Mouse (Mus musculus): ENCODE measurements around the gene Dcbld2. TPM values are rescaled to one million over a fixed set of nuclear protein-coding genes. Genes with fewer than 3 reads are reported as not detected.

The Dcbld2 gene
- polyA plus RNA-seq, 1 experiment from 2014 or later = 19.2 TPM

DNA sequence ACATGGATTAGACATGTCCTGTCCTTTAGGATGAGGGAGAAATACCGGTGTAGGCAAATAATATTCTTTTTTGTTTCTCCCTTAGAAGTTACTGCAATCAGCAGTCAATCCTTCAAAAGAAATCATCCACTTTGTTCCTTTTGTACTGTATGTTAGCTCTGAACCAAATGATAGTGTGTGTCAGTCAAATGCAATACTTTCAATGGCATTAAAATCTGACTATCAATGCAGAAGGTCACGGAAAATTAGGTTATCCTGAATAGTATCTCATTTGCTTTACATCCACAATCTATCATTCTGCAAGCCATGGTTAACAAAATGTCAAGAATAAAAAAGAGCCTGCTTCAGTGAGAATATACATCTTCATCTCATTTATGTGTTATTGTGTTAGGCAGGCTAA lies 7.2 kb upstream of the Dcbld2 start:
- Histone ChIP-seq H3K4me1 (ENCODE audit: control insufficient read depth, insufficient read depth, low read length) (0 out of 2 replicates have a peak, but pooled peaks cover 3% of the 10 kb centered on the region), H3K36me3 (ENCODE audit: control insufficient read depth, insufficient read depth, low read length) (no peaks in the 10 kb centered on the region), H3K27ac (ENCODE audit: low read depth, low read length) (no peak overlapping the region), H3K9me3 (ENCODE audit: control insufficient read depth, low read length) (no peaks in the 10 kb centered on the region), H3K9ac (ENCODE audit: low read length) (no peak overlapping the region), H3K27me3 (ENCODE audit: control insufficient read depth, insufficient read depth, low read length) (no peaks in the 10 kb centered on the region), H3K4me2 (ENCODE audit: low read depth) (no peak overlapping the region), H3K4me3 (ENCODE audit: low read depth, low read length) (no peak overlapping the region)
- 63% methylated on average over 2 of the region's 2 CpGs for WGBS
- ATAC-seq (ENCODE audit: insufficient read depth, low FRiP score, low TSS enrichment) (no peak), DNase-seq (ENCODE audit: low spot score) (no peak)

DNA sequence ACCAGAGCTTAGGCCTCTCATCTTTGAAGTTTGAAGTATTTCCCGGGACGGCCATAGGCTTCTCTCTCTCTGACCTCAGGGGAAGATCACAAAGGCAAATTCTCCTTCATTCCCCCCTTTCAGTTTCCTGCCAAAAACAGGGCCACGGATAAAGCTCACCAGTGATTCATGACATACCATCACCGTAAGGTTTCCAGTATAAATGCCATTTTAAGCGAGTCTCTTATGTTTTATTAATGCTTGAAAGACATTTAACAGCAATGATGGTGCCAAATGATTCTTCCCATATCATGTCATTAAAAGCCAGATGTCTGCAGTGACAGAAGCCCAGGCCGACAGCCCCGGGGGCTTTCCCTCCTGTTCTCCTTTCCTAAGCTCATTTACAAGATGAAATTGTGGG lies 3.6 kb upstream of the Dcbld2 start:
- ATAC-seq (ENCODE audit: insufficient read depth, low FRiP score, low TSS enrichment) (no peak), DNase-seq (ENCODE audit: low spot score) (peak; percentile 23)
- Histone ChIP-seq H3K4me3 (ENCODE audit: low read depth, low read length) (no peak overlapping the region), H3K9ac (ENCODE audit: low read length) (no peak overlapping the region), H3K9me3 (ENCODE audit: control insufficient read depth, low read length) (no peaks in the 10 kb centered on the region), H3K4me2 (ENCODE audit: low read depth) (no peak overlapping the region), H3K4me1 (ENCODE audit: control insufficient read depth, insufficient read depth, low read length) (peaks cover 5% of the 10 kb centered on the region; the same call in 1 of the 2 replicates), H3K27me3 (ENCODE audit: control insufficient read depth, insufficient read depth, low read length) (no peaks in the 10 kb centered on the region), H3K36me3 (ENCODE audit: control insufficient read depth, insufficient read depth, low read length) (no peaks in the 10 kb centered on the region), H3K27ac (ENCODE audit: low read depth, low read length) (peak overlapping the region; percentile 60)
- WGBS = 25% methylated on average over 7 of the region's 7 CpGs

DNA sequence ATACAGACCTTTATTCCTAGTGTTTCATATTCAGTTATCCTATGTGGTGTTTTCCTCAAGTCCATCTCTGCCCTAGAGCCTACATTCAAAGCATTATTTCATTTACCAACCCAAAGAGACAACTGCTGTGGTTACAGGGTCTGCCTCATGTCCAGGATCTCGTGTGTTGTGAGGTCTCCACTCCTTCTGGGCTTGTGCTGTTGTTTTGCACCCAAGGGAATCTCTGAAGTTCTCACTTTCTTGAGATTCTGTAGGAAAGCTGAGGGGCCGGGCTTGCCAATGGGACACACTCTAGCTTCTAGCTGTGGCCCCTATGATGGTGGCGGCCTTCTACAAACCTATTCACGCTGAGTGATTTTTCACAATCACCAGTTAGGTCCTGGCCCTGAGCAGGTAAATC lies 3.0 kb upstream of the Dcbld2 start:
- Histone ChIP-seq H3K9ac (ENCODE audit: low read length) (no peak overlapping the region), H3K27me3 (ENCODE audit: control insufficient read depth, insufficient read depth, low read length) (no peaks in the 10 kb centered on the region), H3K36me3 (ENCODE audit: control insufficient read depth, insufficient read depth, low read length) (no peaks in the 10 kb centered on the region), H3K4me2 (ENCODE audit: low read depth) (no peak overlapping the region), H3K27ac (ENCODE audit: low read depth, low read length) (no peak overlapping the region), H3K9me3 (ENCODE audit: control insufficient read depth, low read length) (no peaks in the 10 kb centered on the region), H3K4me1 (ENCODE audit: control insufficient read depth, insufficient read depth, low read length) (peaks cover 9% of the 10 kb centered on the region; the same call in 1 of the 2 replicates), H3K4me3 (ENCODE audit: low read depth, low read length) (no peak overlapping the region)
- ATAC-seq (ENCODE audit: insufficient read depth, low FRiP score, low TSS enrichment) (no peak), DNase-seq (ENCODE audit: low spot score) (no peak)
- WGBS = 79% methylated on average over 4 of the region's 4 CpGs

DNA sequence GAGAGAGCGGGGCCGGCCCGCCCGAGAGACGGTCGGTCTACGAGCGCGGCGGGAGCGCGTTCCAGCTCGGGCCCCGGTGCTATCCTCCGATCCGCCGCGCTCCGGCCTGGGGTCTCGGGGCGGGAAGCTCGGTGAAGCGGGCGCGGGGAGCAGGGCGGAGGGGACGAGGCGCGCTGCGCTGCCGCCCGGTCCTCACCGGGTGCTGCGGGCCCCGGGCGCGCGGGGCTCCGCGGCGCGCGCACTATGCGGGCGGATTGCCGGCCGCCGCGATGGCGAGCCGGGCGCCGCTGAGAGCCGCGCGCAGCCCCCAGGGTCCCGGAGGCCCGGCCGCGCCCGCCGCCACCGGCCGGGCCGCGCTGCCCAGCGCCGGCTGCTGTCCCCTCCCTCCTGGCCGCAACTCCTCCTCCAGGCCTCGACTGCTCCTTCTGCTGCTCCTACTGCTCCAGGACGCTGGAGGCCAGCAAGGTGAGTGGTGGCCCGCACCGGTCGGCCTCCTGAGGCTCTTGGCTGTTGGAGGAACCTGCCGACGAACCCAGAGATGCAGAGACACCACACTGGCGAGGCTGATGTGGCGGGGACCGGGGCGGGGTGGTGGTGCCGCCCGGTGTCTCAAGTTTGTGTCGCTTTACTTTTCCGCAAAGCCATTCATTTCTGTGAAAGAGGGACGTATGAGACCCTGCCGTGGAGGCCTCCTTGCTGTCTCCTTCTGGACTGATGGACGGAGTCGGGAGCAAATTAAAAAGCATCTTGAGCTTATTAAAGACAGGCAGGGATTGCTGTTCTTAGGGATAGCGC lies 441 bp downstream of the Dcbld2 start:
- peak; percentile 72 for ATAC-seq (ENCODE audit: insufficient read depth, low FRiP score, low TSS enrichment)
- peak; percentile 56 for DNase-seq (ENCODE audit: low spot score)
- Histone ChIP-seq H3K4me2 (ENCODE audit: low read depth) (peak overlapping the region; percentile 76), H3K9me3 (ENCODE audit: control insufficient read depth, low read length) (no peaks in the 10 kb centered on the region), H3K36me3 (ENCODE audit: control insufficient read depth, insufficient read depth, low read length) (no peaks in the 10 kb centered on the region), H3K27me3 (ENCODE audit: control insufficient read depth, insufficient read depth, low read length) (no peaks in the 10 kb centered on the region), H3K9ac (ENCODE audit: low read length) (peak overlapping the region; percentile 87), H3K27ac (ENCODE audit: low read depth, low read length) (peak overlapping the region; percentile 85), H3K4me3 (ENCODE audit: low read depth, low read length) (peak overlapping the region; percentile 93), H3K4me1 (ENCODE audit: control insufficient read depth, insufficient read depth, low read length) (peaks cover 11% of the 10 kb centered on the region; the same call in 1 of the 2 replicates)
- WGBS = under 1% methylated on average over 28 of the region's 89 CpGs

DNA sequence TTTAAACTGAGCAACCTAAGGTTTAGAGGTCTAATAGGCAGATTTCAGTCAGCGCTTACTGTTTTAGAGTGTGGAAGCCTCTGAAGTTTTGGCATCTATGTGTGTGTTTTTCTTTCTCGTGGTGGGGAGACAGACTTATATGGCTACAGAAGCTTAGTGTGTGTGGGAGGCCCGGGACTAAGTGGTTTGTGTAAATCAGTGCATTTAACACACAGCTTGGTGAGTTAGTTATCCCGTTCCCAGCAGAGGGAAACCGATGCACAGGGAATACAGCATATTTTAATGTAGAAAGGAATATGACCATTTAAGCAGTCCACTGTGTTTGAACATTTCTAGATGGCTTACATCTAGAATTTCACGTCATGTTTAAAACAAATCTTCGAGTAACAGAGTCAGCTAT lies 1.6 kb downstream of the Dcbld2 start:
- no peaks in the 10 kb centered on the region; the same call in 1 of the 2 replicates for H3K36me3 ChIP-seq (ENCODE audit: control insufficient read depth, insufficient read depth, low read length)
- WGBS = 48% methylated on average over 7 of the region's 7 CpGs
- DNase-seq (ENCODE audit: low spot score) (no peak), ATAC-seq (ENCODE audit: insufficient read depth, low FRiP score, low TSS enrichment) (no peak)
- no peaks in the 10 kb centered on the region for H3K27me3 ChIP-seq (ENCODE audit: control insufficient read depth, insufficient read depth, low read length)
- peak overlapping the region; percentile 93 for H3K4me3 ChIP-seq (ENCODE audit: low read depth, low read length)
- no peaks in the 10 kb centered on the region for H3K9me3 ChIP-seq (ENCODE audit: control insufficient read depth, low read length)
- H3K4me2 ChIP-seq (ENCODE audit: low read depth) = peak overlapping the region; percentile 76
- peaks cover 8% of the 10 kb centered on the region; the same call in 1 of the 2 replicates for H3K4me1 ChIP-seq (ENCODE audit: control insufficient read depth, insufficient read depth, low read length)
- H3K9ac ChIP-seq (ENCODE audit: low read length) = no peak overlapping the region
- no peak overlapping the region for H3K27ac ChIP-seq (ENCODE audit: low read depth, low read length)

DNA sequence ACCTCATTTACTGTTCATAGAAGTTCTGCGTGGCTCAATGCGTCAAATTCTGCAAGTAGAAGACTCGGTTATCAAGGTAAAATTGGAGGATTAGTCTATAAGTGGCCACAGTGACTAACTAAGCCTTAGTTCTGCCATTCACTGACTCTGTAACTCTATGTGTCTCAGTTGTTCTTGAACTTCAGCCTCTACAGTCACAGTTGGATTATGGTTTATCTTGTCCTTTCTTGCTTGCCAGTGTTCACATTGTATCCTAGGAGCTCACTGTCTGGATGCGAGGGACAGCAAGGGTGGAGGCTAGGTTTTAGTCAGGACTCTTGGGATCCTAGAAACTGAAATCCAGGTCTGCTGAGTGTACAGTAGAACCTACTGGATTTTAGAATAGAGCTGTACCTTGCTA lies 6.6 kb downstream of the Dcbld2 start:
- Histone ChIP-seq H3K27ac (ENCODE audit: low read depth, low read length) (no peak overlapping the region), H3K27me3 (ENCODE audit: control insufficient read depth, insufficient read depth, low read length) (no peaks in the 10 kb centered on the region), H3K9ac (ENCODE audit: low read length) (no peak overlapping the region), H3K4me1 (ENCODE audit: control insufficient read depth, insufficient read depth, low read length) (peaks cover 5% of the 10 kb centered on the region; the same call in 1 of the 2 replicates), H3K36me3 (ENCODE audit: control insufficient read depth, insufficient read depth, low read length) (no peaks in the 10 kb centered on the region; the same call in 1 of the 2 replicates), H3K4me3 (ENCODE audit: low read depth, low read length) (no peak overlapping the region), H3K9me3 (ENCODE audit: control insufficient read depth, low read length) (no peaks in the 10 kb centered on the region), H3K4me2 (ENCODE audit: low read depth) (no peak overlapping the region)
- DNase-seq (ENCODE audit: low spot score) (no peak), ATAC-seq (ENCODE audit: insufficient read depth, low FRiP score, low TSS enrichment) (no peak)
- WGBS = 94% methylated on average over 4 of the region's 4 CpGs

DNA sequence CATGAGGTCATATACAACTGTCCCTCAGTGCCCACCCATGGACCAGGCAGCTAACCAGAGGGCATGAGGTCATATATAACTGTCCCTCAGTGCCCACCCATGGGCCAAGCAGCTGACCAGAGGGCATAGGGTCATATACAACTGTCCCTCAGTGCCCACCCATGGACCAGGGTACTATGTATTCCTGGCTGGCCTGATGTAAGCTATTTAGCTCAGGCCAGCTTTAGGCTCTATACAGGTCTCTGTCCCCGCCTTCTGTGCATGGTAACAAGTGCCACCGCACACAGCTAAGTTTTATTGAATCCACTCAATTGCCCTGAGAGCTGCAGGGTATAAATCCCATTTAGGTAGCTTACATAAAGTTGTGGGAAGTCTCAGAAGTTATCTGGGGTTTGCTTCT lies 7.3 kb downstream of the Dcbld2 start:
- Histone ChIP-seq H3K9ac (ENCODE audit: low read length) (no peak overlapping the region), H3K27me3 (ENCODE audit: control insufficient read depth, insufficient read depth, low read length) (no peaks in the 10 kb centered on the region), H3K9me3 (ENCODE audit: control insufficient read depth, low read length) (no peaks in the 10 kb centered on the region), H3K36me3 (ENCODE audit: control insufficient read depth, insufficient read depth, low read length) (no peaks in the 10 kb centered on the region; the same call in 1 of the 2 replicates), H3K4me3 (ENCODE audit: low read depth, low read length) (no peak overlapping the region), H3K4me2 (ENCODE audit: low read depth) (no peak overlapping the region), H3K4me1 (ENCODE audit: control insufficient read depth, insufficient read depth, low read length) (peaks cover 2% of the 10 kb centered on the region; the same call in 1 of the 2 replicates), H3K27ac (ENCODE audit: low read depth, low read length) (no peak overlapping the region)
- WGBS = 97% methylated on average over 2 of the region's 2 CpGs
- DNase-seq (ENCODE audit: low spot score) (no peak), ATAC-seq (ENCODE audit: insufficient read depth, low FRiP score, low TSS enrichment) (no peak)

DNA sequence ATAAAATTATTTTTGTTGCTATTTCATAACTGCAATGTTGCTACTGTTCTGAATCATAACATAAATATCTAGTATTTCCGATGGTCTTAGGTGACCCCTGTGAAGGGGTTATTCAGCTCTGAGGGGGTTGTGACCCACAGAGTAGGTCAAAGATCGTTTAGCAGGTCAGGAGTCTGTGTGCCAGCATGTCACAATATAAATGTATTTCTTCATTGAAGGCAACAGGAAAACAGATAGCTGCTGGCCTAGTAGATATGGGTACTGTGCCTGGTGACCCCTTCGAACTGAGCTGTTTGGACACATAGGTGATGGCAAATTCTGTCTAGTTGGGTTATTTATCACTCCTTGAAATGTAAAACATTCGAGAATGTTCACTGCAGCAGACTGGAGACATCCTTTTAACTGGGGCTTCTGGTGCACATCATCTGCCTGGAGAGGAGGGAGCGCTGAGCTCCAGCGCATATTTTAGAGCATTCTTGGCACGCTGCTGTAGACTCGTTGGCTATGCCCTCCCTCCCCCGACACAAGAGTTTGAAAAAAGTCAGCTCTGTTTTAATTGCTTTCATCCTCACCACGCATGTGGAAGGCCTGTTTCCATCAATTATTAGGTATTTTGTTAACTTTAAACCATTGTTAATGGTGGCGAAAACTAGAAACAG lies 13.6 kb downstream of the Dcbld2 start:
- DNase-seq (ENCODE audit: low spot score) (no peak), ATAC-seq (ENCODE audit: insufficient read depth, low FRiP score, low TSS enrichment) (no peak; the same call in 1 of the 2 replicates)
- H3K9me3 ChIP-seq (ENCODE audit: control insufficient read depth, low read length) = no peaks in the 10 kb centered on the region
- H3K36me3 ChIP-seq (ENCODE audit: control insufficient read depth, insufficient read depth, low read length) = no peaks in the 10 kb centered on the region
- peaks cover 3% of the 10 kb centered on the region; the same call in 1 of the 2 replicates for H3K4me1 ChIP-seq (ENCODE audit: control insufficient read depth, insufficient read depth, low read length)
- no peak overlapping the region for H3K9ac ChIP-seq (ENCODE audit: low read length)
- H3K4me2 ChIP-seq (ENCODE audit: low read depth) = no peak overlapping the region
- H3K4me3 ChIP-seq (ENCODE audit: low read depth, low read length) = no peak overlapping the region
- H3K27ac ChIP-seq (ENCODE audit: low read depth, low read length) = no peak overlapping the region
- H3K27me3 ChIP-seq (ENCODE audit: control insufficient read depth, insufficient read depth, low read length) = no peaks in the 10 kb centered on the region
- 64% methylated on average over 11 of the region's 11 CpGs for WGBS

Data from neural tube, embryonic 11.5 days (tissue).